ENCODE assay signal across 22 mouse cellular contexts in genomic region chr10:109994302-109994701, GRCm38 (mm10).
DNase-seq lines count a peak whose midpoint lies in the region; ATAC-seq lines count a peak whose summit lies in the region.
"Had no signal": no experiment of that assay in that cellular context is flagged by ENCODE, and none has a peak within 500 bp of the region (broad histone marks: within the 10 kb centered on the region; RNA-seq: fewer than 3 reads in every experiment).

No protein-coding gene starts in this region.

- no peaks in the 10 kb centered on the region for H3K36me3 ChIP-seq in embryonic facial prominence, embryonic 14.5 days (ENCODE audit: control insufficient read depth, insufficient read depth, low read length)
- no peaks in the 10 kb centered on the region for H3K36me3 ChIP-seq in embryonic facial prominence, embryonic 10.5 days (replicated peaks)
- no peaks in the 10 kb centered on the region for H3K36me3 ChIP-seq in hindbrain, embryonic 16.5 days (ENCODE audit: control insufficient read depth, insufficient read depth, low read length)
- H3K36me3 ChIP-seq: embryonic facial prominence, embryonic 15.5 days; hindbrain, embryonic 10.5 days; midbrain, embryonic 15.5 days; stomach, embryonic 15.5 days had no signal

- no peak for ATAC-seq in embryonic facial prominence, embryonic 14.5 days (ENCODE audit: low read depth)
- ATAC-seq in hindbrain, embryonic 16.5 days = no peak
- ATAC-seq: midbrain, embryonic 15.5 days had no signal

- H3K4me2 ChIP-seq in embryonic facial prominence, embryonic 14.5 days (ENCODE audit: low read depth, low read length) = no peak overlapping the region
- no peak overlapping the region for H3K4me2 ChIP-seq in hindbrain, embryonic 16.5 days (ENCODE audit: low read length)
- H3K4me2 ChIP-seq: embryonic facial prominence, embryonic 15.5 days; midbrain, embryonic 15.5 days; stomach, embryonic 15.5 days had no signal

- no peak overlapping the region for H3K4me3 ChIP-seq in embryonic facial prominence, embryonic 14.5 days (ENCODE audit: low read depth, low read length)
- no peak overlapping the region for H3K4me3 ChIP-seq in embryonic facial prominence, embryonic 10.5 days
- no peak overlapping the region for H3K4me3 ChIP-seq in hindbrain, embryonic 16.5 days (ENCODE audit: low read length)
- H3K4me3 ChIP-seq: embryonic facial prominence, embryonic 15.5 days; hindbrain, embryonic 10.5 days; midbrain, embryonic 15.5 days; myocyte; stomach, embryonic 15.5 days had no signal

- H3K9me3 ChIP-seq in embryonic facial prominence, embryonic 14.5 days (ENCODE audit: control insufficient read depth, low read length) = no peaks in the 10 kb centered on the region
- H3K9me3 ChIP-seq in embryonic facial prominence, embryonic 10.5 days = no peaks in the 10 kb centered on the region
- H3K9me3 ChIP-seq in hindbrain, embryonic 16.5 days (ENCODE audit: control insufficient read depth, low read length) = no peaks in the 10 kb centered on the region
- H3K9me3 ChIP-seq: embryonic facial prominence, embryonic 15.5 days; hindbrain, embryonic 10.5 days; midbrain, embryonic 15.5 days; stomach, embryonic 15.5 days had no signal

- no peak overlapping the region for H3K9ac ChIP-seq in embryonic facial prominence, embryonic 14.5 days (ENCODE audit: low read depth, low read length)
- no peak overlapping the region for H3K9ac ChIP-seq in hindbrain, embryonic 16.5 days (ENCODE audit: low read depth, low read length)
- H3K9ac ChIP-seq: embryonic facial prominence, embryonic 15.5 days; midbrain, embryonic 15.5 days; stomach, embryonic 15.5 days had no signal

- no peaks in the 10 kb centered on the region for H3K27me3 ChIP-seq in embryonic facial prominence, embryonic 14.5 days (replicated peaks; ENCODE audit: control insufficient read depth, insufficient read depth, low read length)
- no peaks in the 10 kb centered on the region for H3K27me3 ChIP-seq in embryonic facial prominence, embryonic 10.5 days (replicated peaks; ENCODE audit: low read depth, poor library complexity, severe bottlenecking)
- H3K27me3 ChIP-seq in hindbrain, embryonic 16.5 days (replicated peaks; ENCODE audit: control insufficient read depth, insufficient read depth, low read length) = no peaks in the 10 kb centered on the region
- H3K27me3 ChIP-seq: embryonic facial prominence, embryonic 15.5 days; midbrain, embryonic 15.5 days; stomach, embryonic 15.5 days had no signal

- H3K27ac ChIP-seq in embryonic facial prominence, embryonic 14.5 days (replicated peaks; ENCODE audit: low read depth, low read length) = no peak overlapping the region
- H3K27ac ChIP-seq in embryonic facial prominence, embryonic 10.5 days (replicated peaks) = no peak overlapping the region
- no peak overlapping the region for H3K27ac ChIP-seq in hindbrain, embryonic 16.5 days (ENCODE audit: low read depth, low read length)
- H3K27ac ChIP-seq: embryonic facial prominence, embryonic 15.5 days; hindbrain, embryonic 10.5 days; midbrain, embryonic 15.5 days; stomach, embryonic 15.5 days had no signal

- peak; percentile 41 for DNase-seq in embryonic facial prominence, embryonic 14.5 days (ENCODE audit: low spot score)
- DNase-seq in embryonic facial prominence, embryonic 10.5 days (ENCODE audit: low spot score) = no peak
- peak; percentile 19 for DNase-seq in kidney, postnatal 10 days
- DNase-seq in kidney, adult 8-10 months = no peak
- DNase-seq in gastrocnemius, postnatal 36 days = peak; percentile 12 to 17
- peak; percentile 16 for DNase-seq in heart, postnatal 4 days
- DNase-seq in left cerebral cortex, postnatal 4 days = no peak
- DNase-seq: adrenal gland, postnatal 10 days; cerebellum, adult 11 months; cerebellum, postnatal 10 days; kidney, adult 11 months; kidney, postnatal 36 days; layer of hippocampus, adult 9-11 months; lung, adult 18-20 months; lung, postnatal 36 days; thymus, adult 18-20 months had no signal

- H3K4me1 ChIP-seq in embryonic facial prominence, embryonic 14.5 days (ENCODE audit: control insufficient read depth, insufficient read depth, low read length) = no peaks in the 10 kb centered on the region
- H3K4me1 ChIP-seq in embryonic facial prominence, embryonic 10.5 days = no peaks in the 10 kb centered on the region
- no peaks in the 10 kb centered on the region for H3K4me1 ChIP-seq in hindbrain, embryonic 16.5 days (ENCODE audit: control insufficient read depth, insufficient read depth, low read depth, low read length)
- H3K4me1 ChIP-seq: embryonic facial prominence, embryonic 15.5 days; hindbrain, embryonic 10.5 days; midbrain, embryonic 15.5 days; stomach, embryonic 15.5 days had no signal

- 61% methylated on average over 5 of the region's 5 CpGs for WGBS in embryonic facial prominence, embryonic 14.5 days
- 80% methylated on average over 5 of the region's 5 CpGs for WGBS in embryonic facial prominence, embryonic 10.5 days
- 70% methylated on average over 5 of the region's 5 CpGs for WGBS in hindbrain, embryonic 16.5 days

- intact Hi-C loops in gastrocnemius, postnatal 36 days (cut with DNase I) = loop anchor here (5.0 kb wide), 1 partner anchor 157 kb away; no protein-coding TSS in a partner anchor
- intact Hi-C loops in left cerebral cortex, postnatal 4 days (cut with DNase I) = no loop called here

Comparison
In these comparisons a context has a peak if more than half of its experiments do, and no peak if none do; other contexts are left out.
1. DNase-seq: peak in embryonic facial prominence, embryonic 14.5 days (single experiment), kidney, postnatal 10 days (single experiment), gastrocnemius, postnatal 36 days (2 of 2) and heart, postnatal 4 days (single experiment); none in embryonic facial prominence, embryonic 10.5 days (single experiment), kidney, adult 8-10 months (0 of 2) and left cerebral cortex, postnatal 4 days (single experiment).